24 mouse cellular contexts compared by ENCODE assay signal in genomic region chr4:105934971-105935370, GRCm38 (mm10).
DNase-seq lines count a peak whose midpoint lies in the region; TF ChIP-seq lines count a peak whose summit lies in the region.
"Had no signal": no experiment of that assay in that cellular context is flagged by ENCODE, and none has a peak within 500 bp of the region (broad histone marks: within the 10 kb centered on the region; RNA-seq: fewer than 3 reads in every experiment).

No protein-coding gene starts in this region.

- H3K79me2 ChIP-seq in C2C12 (ENCODE audit: control insufficient read depth, insufficient read depth): no peaks in the 10 kb centered on the region

- H3K27me3 ChIP-seq in C2C12 (ENCODE audit: control insufficient read depth, insufficient read depth, insufficient read length): no peaks in the 10 kb centered on the region
- H3K27me3 ChIP-seq: embryonic facial prominence, embryonic 12.5 days; forebrain, embryonic 15.5 days; limb, embryonic 15.5 days; liver, embryonic 13.5 days had no signal

- H3K79me3 ChIP-seq in C2C12 (ENCODE audit: low read depth): no peaks in the 10 kb centered on the region

- peaks cover 10% of the 10 kb centered on the region for H3K4me1 ChIP-seq in embryonic fibroblast, embryonic 13.5 days (ENCODE audit: control insufficient read depth, insufficient read depth, low read length)
- H3K4me1 ChIP-seq: forebrain, embryonic 10.5 days; hindbrain, embryonic 10.5 days; liver, embryonic 13.5 days had no signal

- no peaks in the 10 kb centered on the region for H3K36me3 ChIP-seq in C2C12 (ENCODE audit: control insufficient read depth, insufficient read depth)
- H3K36me3 ChIP-seq: embryonic facial prominence, embryonic 12.5 days; forebrain, embryonic 10.5 days; forebrain, embryonic 15.5 days; hindbrain, embryonic 10.5 days; limb, embryonic 10.5 days; limb, embryonic 15.5 days; liver, embryonic 13.5 days had no signal

- TF ChIP-seq CTCF in layer of hippocampus, adult 2 months (conservative IDR thresholded peaks at IDR 0.05): no peak
- TF ChIP-seq CTCF in C2C12 (IDR thresholded peaks at IDR 0.05; ENCODE audit: control insufficient read depth, insufficient read depth, insufficient read length): no peak
- TF ChIP-seq CTCF in embryonic fibroblast, embryonic 13.5 days (IDR thresholded peaks at IDR 0.05; ENCODE audit: borderline replicate concordance, insufficient read depth, low read length): no peak

- no peak for DNase-seq in layer of hippocampus, adult 2 months (ENCODE audit: low spot score in 2 of 2)
- no peak for DNase-seq in layer of hippocampus, postnatal 14 days (ENCODE audit: low spot score in 2 of 2)
- DNase-seq in 3134 (ENCODE audit: extremely low read depth, insufficient read length, low spot score): peak; percentile 25
- no peak for DNase-seq in kidney, adult 18-20 months
- DNase-seq in right cerebral cortex, adult 18-20 months: no peak
- DNase-seq: adrenal gland, adult 8-10 months; cerebellum, adult 9-10 months; cerebellum, postnatal 36 days; embryo, embryonic 11 days; heart, postnatal 14 days; kidney, adult 2 months; kidney, postnatal 36 days; liver, embryonic 13.5 days; lung, adult 18-20 months; lung, postnatal 4 days; midbrain, embryonic 14.5 days had no signal

- H3ac ChIP-seq in C2C12 (ENCODE audit: control insufficient read depth, insufficient read length, low read depth): no peak overlapping the region

- no peak overlapping the region for H3K4me3 ChIP-seq in layer of hippocampus, adult 2 months
- no peak overlapping the region for H3K4me3 ChIP-seq in C2C12 (ENCODE audit: insufficient read depth, poor library complexity, severe bottlenecking)
- H3K4me3 ChIP-seq in embryonic fibroblast, embryonic 13.5 days (ENCODE audit: insufficient read depth, low read length): no peak overlapping the region
- H3K4me3 ChIP-seq: embryonic facial prominence, embryonic 12.5 days; forebrain, embryonic 10.5 days; forebrain, embryonic 15.5 days; hindbrain, embryonic 10.5 days; limb, embryonic 10.5 days; limb, embryonic 15.5 days; liver, embryonic 13.5 days had no signal

- peak overlapping the region; percentile 49 for H3K27ac ChIP-seq in layer of hippocampus, adult 2 months
- H3K27ac ChIP-seq in embryonic fibroblast, embryonic 13.5 days (ENCODE audit: insufficient read depth, low read length): peak overlapping the region; percentile 58; the same call in 1 of the 2 replicates
- H3K27ac ChIP-seq: embryonic facial prominence, embryonic 12.5 days; forebrain, embryonic 10.5 days; forebrain, embryonic 15.5 days; hindbrain, embryonic 10.5 days; limb, embryonic 10.5 days; limb, embryonic 15.5 days; liver, embryonic 13.5 days had no signal

- TF ChIP-seq POLR2A in embryonic fibroblast, embryonic 13.5 days (IDR thresholded peaks at IDR 0.05; ENCODE audit: low read depth, low read length): no peak

TF ChIP-seq in C2C12, 6 proteins besides CTCF, POLR2A, EP300 and RAD21:
- TF ChIP-seq MYOD1 (IDR thresholded peaks at IDR 0.05; ENCODE audit: control insufficient read depth, insufficient read length, low read depth): peak; percentile 1
- peak; percentile 90 for TF ChIP-seq FOSL1 (IDR thresholded peaks at IDR 0.05; ENCODE audit: insufficient read depth, low read length, poor library complexity, severe bottlenecking)
- no peak for TF ChIP-seq USF1 (IDR thresholded peaks at IDR 0.05; ENCODE audit: low read depth)
- TF ChIP-seq MYOG (IDR thresholded peaks at IDR 0.05; ENCODE audit: control insufficient read depth, extremely low read depth, insufficient read length): no peak
- peak; percentile 90 for TF ChIP-seq MAX (IDR thresholded peaks at IDR 0.05)
- TF ChIP-seq CEBPB (IDR thresholded peaks at IDR 0.05; ENCODE audit: low read depth): peak; percentile 10
